Mouse (Mus musculus) C2C12 (cell line): ENCODE data around the gene Cela2a. TPM values are rescaled to one million over a fixed set of nuclear protein-coding genes. Genes with fewer than 3 reads are reported as not detected.

Experiments used
- H3K27me3 ChIP-seq: one replicate; pipeline ENCODE4 v1.6.1; 2011; ENCODE audit not compliant: control insufficient read depth, insufficient read depth, insufficient read length
- H3K36me3 ChIP-seq: one replicate; pipeline ENCODE4 v1.6.1; 2011; ENCODE audit not compliant: control insufficient read depth, insufficient read depth
- H3K4me3 ChIP-seq: one replicate; pipeline ENCODE4 v1.5.1; 2011; ENCODE audit warnings: mild to moderate bottlenecking, control low read depth; ENCODE audit not compliant: poor library complexity, insufficient read depth, severe bottlenecking
- H3K79me2 ChIP-seq: one replicate; pipeline ENCODE4 v1.6.1; 2011; ENCODE audit not compliant: control insufficient read depth, insufficient read depth
- H3K79me3 ChIP-seq: one replicate; pipeline ENCODE4 v1.6.1; 2011; ENCODE audit warnings: low read depth, control low read depth
- H3ac ChIP-seq: one replicate; pipeline ENCODE3; 2011; ENCODE audit warnings: low read depth; ENCODE audit not compliant: control insufficient read depth, insufficient read length
- CEBPB ChIP-seq: IDR thresholded peaks from one replicate; pipeline ENCODE4 v1.6.1; 2011; ENCODE audit warnings: low read depth, mild to moderate bottlenecking, control low read depth, moderate library complexity
- CTCF ChIP-seq: IDR thresholded peaks from one replicate; pipeline ENCODE4 v1.5.1; 2011; ENCODE audit not compliant: control insufficient read depth, insufficient read depth, insufficient read length
- FOSL1 ChIP-seq: IDR thresholded peaks from one replicate; pipeline ENCODE4 v1.8.0; 2011; ENCODE audit warnings: mild to moderate bottlenecking, low read length; ENCODE audit not compliant: poor library complexity, insufficient read depth, severe bottlenecking
- MAX ChIP-seq: IDR thresholded peaks from one replicate; pipeline ENCODE4 v1.6.1; 2011; ENCODE audit warnings: mild to moderate bottlenecking, control low read depth
- MYOD1 ChIP-seq: IDR thresholded peaks from one replicate; pipeline ENCODE4 v1.6.1; 2011; ENCODE audit warnings: low read depth; ENCODE audit not compliant: control insufficient read depth, insufficient read length
- MYOG ChIP-seq: IDR thresholded peaks from one replicate; pipeline ENCODE4 v1.6.1; 2011; ENCODE audit not compliant: control insufficient read depth, insufficient read length; ENCODE audit errors: extremely low read depth
- USF1 ChIP-seq: IDR thresholded peaks from one replicate; pipeline ENCODE4 v1.6.1; 2011; ENCODE audit warnings: low read depth, mild to moderate bottlenecking, control low read depth, moderate library complexity
- long read RNA-seq, 2 experiments: library from polyadenylated mRNA; unstranded; transcript quantifications; one replicate each; pipeline ENCODE4 v2.0.0; 2019 to 2020
- polyA plus RNA-seq: library from polyadenylated mRNA; unstranded; fragments of >200 nt; fragmentation: generic; extraction: Trizol; gene quantifications from one replicate; pipeline ENCODE4 v1.2.1, GENCODE M21; 2012; ENCODE audit warnings: missing spikeins

Cela2a gene
- polyA plus RNA-seq, result not detected
- long read RNA-seq, experiment 1, result 0 reads
- long read RNA-seq, experiment 2, result 0 reads

- Histone ChIP-seq H3K36me3 (no peaks in the 10 kb centered on the region), H3K79me2 (no peaks in the 10 kb centered on the region), H3ac (no peak within 1 kb of the TSS), H3K79me3 (no peaks in the 10 kb centered on the region), H3K4me3 (no peak within 1 kb of the TSS), H3K27me3 (no peaks in the 10 kb centered on the region)
- no peak for TF ChIP-seq CEBPB
- no peak for TF ChIP-seq MYOD1
- no peak for TF ChIP-seq MYOG
- TF ChIP-seq CTCF, result no peak
- no peak for TF ChIP-seq MAX
- no peak for TF ChIP-seq FOSL1
Measured at GRCm38 (mm10) chr4:141826060-141826459, at the start of gene Cela2a. TSS of gene Cela2a (minus strand) at chr4:141826160.

GRCm38 (mm10) chr4:141875481-141876108 lies 49.6 kb upstream of the Cela2a start:
- H3K79me3 ChIP-seq, result peaks cover 7% of the 10 kb centered on the region
- no peaks in the 10 kb centered on the region for H3K36me3 ChIP-seq
- TF ChIP-seq MYOD1, result no peak
- no peak for TF ChIP-seq CTCF
- no peak for TF ChIP-seq FOSL1
- no peak for TF ChIP-seq MYOG
- TF ChIP-seq CEBPB, result no peak
- no peak for TF ChIP-seq USF1
- no peak for TF ChIP-seq MAX
- peaks cover 27% of the 10 kb centered on the region for H3K79me2 ChIP-seq
- H3K4me3 ChIP-seq, result no peak overlapping the region
- no peak overlapping the region for H3ac ChIP-seq
- H3K27me3 ChIP-seq, result peaks cover 4% of the 10 kb centered on the region

GRCm38 (mm10) chr4:141874601-141875460 lies 48.9 kb upstream of the Cela2a start, which contains the start of gene Efhd2:
TSS of gene Efhd2 (minus strand) at chr4:141874920.
- Histone ChIP-seq H3K27me3 (peaks cover 4% of the 10 kb centered on the region), H3K36me3 (no peaks in the 10 kb centered on the region), H3K4me3 (peak within 1 kb of the TSS; percentile 57), H3K79me3 (peaks cover 7% of the 10 kb centered on the region), H3ac (peak within 1 kb of the TSS; percentile 79), H3K79me2 (peaks cover 27% of the 10 kb centered on the region)
- no peak for TF ChIP-seq FOSL1
- no peak for TF ChIP-seq USF1
- no peak for TF ChIP-seq MYOD1
- TF ChIP-seq MAX, result no peak
- TF ChIP-seq CTCF, result no peak
- no peak for TF ChIP-seq MYOG
- no peak for TF ChIP-seq CEBPB

DNA sequence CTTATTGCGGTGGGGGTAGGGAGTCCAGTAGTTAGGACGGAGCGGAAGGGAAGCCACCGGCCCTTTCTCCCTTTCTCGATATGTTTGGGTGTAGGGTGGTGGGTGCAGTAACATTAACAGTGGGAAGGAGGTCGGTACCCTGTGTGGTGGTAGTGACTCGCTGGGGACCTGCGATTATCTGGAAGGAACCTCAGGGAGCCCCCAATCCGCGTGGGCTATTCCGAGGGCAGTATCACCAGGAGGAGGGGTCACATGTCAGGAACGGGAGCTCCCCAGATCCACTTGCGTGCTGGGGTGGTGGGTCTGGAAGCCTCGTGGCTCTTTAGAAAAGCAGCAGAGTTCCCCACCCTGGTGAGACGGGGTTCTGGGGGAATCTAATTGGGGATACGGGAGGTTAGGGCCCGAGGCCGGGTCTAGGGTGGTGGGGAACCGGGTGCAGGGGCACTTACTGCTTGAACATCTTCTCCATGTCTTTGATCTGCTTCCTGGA lies 48.2 kb upstream of the Cela2a start:
- H3ac ChIP-seq, result peak overlapping the region; percentile 79
- peak overlapping the region; percentile 57 for H3K4me3 ChIP-seq
- TF ChIP-seq FOSL1 (no peak), MYOG (no peak), CTCF (no peak), CEBPB (no peak), MAX (no peak), MYOD1 (no peak), USF1 (no peak)

GRCm38 (mm10) chr4:141872977-141873376 lies 47.0 kb upstream of the Cela2a start:
- H3ac ChIP-seq, result no peak overlapping the region
- peaks cover 7% of the 10 kb centered on the region for H3K79me3 ChIP-seq
- no peak overlapping the region for H3K4me3 ChIP-seq
- H3K79me2 ChIP-seq, result peaks cover 27% of the 10 kb centered on the region
- no peaks in the 10 kb centered on the region for H3K36me3 ChIP-seq
- TF ChIP-seq CTCF, result no peak
- no peak for TF ChIP-seq FOSL1
- TF ChIP-seq CEBPB, result no peak
- H3K27me3 ChIP-seq, result peaks cover 4% of the 10 kb centered on the region

More for the DNA sequence above, 48.2 kb upstream of the Cela2a start:
- no peaks in the 10 kb centered on the region for H3K36me3 ChIP-seq
- peaks cover 7% of the 10 kb centered on the region for H3K79me3 ChIP-seq
- peaks cover 4% of the 10 kb centered on the region for H3K27me3 ChIP-seq
- H3K79me2 ChIP-seq, result peaks cover 27% of the 10 kb centered on the region
